Mouse (Mus musculus) right cerebral cortex, postnatal 10 days (tissue): ENCODE data around the gene Tanc2.
A peak's percentile ranks its signal among the peaks of the same experiment; 100 is the strongest.

Experiments used
- DNase-seq, 2 experiments: peaks; one replicate each; pipeline ENCODE4 v3.0.0; 2021; ENCODE audit warnings: low spot score in 2 of 2

Tanc2 gene

DNA sequence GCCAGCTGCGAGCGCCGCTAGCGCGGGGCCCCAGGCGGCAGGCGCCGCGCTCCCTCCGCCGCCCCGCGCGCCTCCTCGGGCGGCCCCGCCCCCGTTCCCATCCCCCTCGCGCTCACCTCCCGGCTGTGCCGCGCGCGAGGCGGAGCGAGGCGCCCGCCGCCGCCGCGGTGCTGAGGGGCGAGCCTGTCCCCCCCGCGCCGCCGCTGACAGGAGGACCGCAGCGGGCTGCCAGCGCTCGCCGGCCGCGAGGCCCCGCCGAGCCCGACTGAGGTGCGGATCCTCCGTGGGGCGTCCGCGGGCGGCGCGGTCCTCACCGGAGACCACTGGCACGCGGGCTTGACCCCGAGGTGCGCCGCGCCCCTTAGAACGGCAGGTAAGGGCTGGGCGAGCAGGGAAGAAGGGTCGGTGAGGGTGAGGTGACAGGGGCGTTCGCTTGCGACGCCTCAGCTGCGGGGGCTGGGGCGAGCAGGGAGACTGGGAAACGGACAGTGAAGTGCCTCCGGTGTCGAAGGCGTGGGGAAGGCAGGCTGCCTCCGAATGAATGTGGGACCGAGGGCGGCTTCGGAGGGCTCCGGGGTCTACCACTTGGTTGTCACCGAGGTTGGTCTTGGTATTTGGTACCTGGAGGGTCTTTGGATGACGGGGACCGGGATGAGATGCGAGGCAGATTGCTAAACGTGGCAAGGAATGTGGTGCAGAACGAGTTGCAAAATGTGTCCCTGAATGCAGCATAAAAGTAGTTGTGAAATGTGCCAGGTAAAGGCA is at the start of gene Tanc2:
Tanc2 (plus strand) TSS at position 110 of the 765 bp plus-strand sequence.
- peak; percentile 69 to 74 for DNase-seq

DNA sequence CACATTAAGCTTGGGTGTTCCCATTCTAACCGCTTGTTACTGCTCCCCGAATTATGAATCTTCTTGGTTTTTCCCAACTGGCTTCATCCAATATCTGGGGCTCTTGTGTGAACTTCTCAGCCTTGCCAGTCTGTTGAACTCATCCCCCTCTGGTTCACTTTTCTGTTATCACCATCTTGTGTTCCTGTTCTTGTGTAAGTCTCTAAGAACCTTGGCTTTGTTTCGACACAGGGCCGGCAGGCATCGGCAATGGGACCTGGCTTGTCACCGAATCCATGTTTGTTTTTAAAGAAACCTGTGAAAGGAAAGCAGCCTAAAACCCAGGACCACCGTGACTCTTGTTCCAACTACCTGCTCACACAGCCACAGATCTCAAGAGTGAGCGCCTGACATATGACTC is 49.0 kb upstream of the Tanc2 start:
- DNase-seq = no peak

GRCm38 (mm10) chr11:105541366-105541765 is 48.4 kb upstream of the Tanc2 start:
- DNase-seq = no peak

- no peak for DNase-seq
Measured at GRCm38 (mm10) chr11:105542129-105542528, 47.7 kb upstream of the Tanc2 start.

GRCm38 (mm10) chr11:105545801-105546200 is 44.0 kb upstream of the Tanc2 start:
- DNase-seq = no peak

DNA sequence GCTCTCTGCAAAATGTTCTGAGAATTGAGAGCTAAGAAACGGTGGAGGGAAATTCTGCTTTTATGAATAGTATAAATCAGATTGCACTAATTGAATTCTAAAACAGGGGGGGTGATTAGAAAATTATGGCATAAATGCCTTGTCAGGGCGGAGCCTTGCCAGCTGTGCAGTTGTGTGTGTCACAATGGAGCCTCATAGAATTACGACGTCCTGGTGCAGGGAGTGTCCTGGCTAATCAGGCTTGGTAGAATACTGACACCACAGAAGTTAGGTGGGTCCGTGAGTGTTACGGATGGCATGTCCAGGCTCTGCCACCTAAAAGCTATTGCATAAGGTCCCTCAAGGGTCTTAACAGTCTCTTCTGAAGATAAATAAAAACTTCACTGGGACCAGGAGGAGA is 43.4 kb upstream of the Tanc2 start:
- DNase-seq = no peak

GRCm38 (mm10) chr11:105548383-105548782 is 41.4 kb upstream of the Tanc2 start:
- DNase-seq = no peak

DNA sequence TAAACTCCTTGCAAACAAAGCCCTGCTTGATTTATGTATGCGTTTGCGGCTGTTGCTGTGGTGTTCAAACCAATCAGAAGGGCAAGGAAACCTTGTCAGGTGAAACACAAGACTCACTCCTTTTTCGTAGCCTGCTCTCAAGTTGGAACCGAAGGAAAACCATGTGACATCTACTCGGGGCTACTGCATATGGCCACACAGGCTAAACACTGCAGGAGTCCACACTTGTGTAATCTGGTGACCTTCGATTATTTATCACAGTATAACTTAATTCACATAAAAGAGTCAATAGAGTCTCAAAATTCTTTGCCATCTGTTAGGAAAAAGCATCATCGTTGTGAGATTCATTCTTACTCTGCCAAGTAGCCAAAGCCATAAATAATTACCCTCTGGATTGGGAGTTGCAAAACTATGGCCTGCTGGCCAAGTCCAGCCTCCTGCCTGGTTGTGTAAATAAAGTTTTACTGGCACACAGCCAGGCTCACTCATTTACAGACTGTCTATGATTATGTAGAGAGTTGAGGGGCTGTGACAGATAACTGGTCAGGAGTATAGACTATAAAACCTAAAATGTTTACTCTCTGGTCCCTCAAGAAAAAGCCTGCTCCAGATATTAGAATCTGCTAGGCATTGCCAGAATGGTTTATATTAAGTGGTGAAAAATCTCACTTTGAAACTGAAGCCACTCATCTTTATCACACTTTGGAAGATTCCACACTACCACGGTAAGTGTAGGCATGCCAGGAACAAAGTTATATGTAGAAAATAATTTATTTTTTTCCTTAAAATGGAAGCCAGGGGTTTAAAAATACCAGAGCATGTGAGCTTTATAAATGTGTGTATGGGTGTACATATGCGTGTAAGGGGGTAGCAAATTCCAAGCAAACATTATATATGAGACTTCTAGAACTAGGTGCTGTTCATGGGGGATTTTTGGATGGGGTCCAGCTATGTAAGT is 40.3 kb upstream of the Tanc2 start:
- DNase-seq = no peak

GRCm38 (mm10) chr11:105557285-105557684 is 32.5 kb upstream of the Tanc2 start:
- DNase-seq = peak; percentile 36 to 58

DNA sequence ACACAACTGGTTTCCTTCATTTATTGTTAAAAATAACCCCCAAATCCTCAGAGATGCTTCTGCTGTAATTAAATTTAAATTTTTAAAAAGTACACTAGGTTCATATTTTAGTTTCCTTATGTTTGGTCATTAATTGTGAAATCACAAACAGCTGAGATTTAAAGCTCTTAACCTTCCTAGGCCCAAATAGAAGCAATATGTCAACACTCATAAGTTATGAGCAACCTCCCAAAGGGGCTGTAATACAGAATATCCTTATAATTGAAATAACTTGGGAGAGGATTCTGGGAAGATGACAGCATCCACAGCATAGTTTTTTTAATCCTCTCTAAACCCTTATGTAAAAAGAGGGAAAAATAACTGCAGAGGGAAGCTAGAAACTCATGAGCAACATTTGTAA is 31.7 kb upstream of the Tanc2 start:
- no peak for DNase-seq

GRCm38 (mm10) chr11:105558803-105559505 is 30.8 kb upstream of the Tanc2 start:
- no peak for DNase-seq

GRCm38 (mm10) chr11:105563546-105563945 is 26.2 kb upstream of the Tanc2 start:
- no peak for DNase-seq

DNA sequence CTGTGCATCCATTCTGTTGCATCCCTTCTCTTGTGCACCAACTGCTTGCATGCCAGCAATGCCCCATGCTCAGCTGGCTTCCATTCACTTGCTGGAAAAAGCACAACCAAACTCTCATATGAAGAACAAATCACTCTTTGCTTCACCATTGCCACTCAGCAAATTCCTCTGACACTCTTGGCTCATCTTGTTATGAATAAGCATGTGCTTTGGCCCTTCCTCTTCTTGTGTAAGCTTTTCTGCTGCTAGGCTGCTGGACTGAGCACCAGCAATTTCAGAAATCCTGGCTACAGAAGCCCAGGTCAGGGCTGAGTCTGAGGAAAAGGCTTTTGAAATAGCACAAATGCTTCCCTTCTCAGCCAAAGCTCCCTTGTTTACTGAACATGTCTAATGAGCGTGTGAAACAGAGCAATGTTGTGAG is 22.6 kb upstream of the Tanc2 start:
- peak in 1 of 2 experiments; percentile 37 for DNase-seq

- DNase-seq = no peak
Measured at GRCm38 (mm10) chr11:105571996-105572395, 17.8 kb upstream of the Tanc2 start.

DNA sequence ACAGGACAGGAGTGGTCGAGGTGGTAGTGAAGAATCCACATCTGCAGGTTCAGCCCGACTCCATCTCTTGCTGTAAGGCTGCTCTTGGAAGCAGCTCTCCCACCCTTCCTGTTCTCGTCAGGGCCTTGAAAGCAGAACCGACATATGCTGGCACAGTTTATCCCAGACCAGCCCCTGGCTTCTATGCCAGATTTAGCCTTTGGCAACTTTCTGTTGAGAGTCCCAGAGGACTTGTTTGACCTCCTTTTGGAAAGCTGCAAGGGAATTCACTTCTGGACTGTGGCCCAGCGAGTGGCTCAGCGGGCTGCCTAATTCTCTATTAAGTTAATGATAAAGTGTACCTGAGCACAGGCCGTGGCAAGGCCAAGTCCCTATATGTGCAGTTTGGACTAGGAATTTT is 15.5 kb upstream of the Tanc2 start:
- peak in 1 of 2 experiments; percentile 33 for DNase-seq

DNA sequence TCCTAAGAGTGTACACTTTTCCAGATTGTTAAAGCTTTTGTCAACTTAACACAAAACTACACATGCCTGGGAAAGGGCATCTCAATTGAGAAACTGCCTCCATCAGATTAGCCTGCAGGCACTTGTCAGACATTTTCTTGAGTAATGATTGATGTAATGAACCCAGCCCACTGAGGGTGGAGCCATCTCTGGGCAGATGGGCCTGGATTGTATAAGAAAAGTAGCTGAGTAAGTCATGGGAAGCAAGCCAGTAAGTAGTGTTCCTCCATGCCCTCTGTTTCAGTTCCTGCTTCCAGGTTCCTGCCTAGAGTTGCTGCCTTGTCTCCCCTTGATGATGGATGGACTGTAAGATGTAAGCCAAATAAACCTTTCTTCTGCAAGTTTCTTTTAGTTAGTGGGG is 12.6 kb upstream of the Tanc2 start:
- DNase-seq = no peak

DNA sequence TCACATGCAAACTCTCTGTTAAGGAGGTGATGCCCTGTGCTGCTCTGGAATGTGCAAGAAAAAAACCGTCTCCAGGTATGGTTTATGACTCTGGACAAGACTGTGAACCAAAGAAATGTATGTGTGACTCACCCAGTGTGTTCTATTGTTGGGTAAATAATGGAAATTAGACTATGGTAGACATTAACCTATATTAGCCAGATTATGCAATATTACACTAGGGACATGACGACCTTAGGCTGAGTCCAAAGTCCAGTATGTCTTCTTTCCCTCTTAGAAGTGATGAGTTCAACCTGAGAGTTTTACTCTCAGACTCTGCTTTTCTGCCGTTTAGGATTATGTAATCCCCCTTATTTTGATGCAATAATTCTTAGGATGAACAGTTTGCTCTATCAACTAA is 7.8 kb upstream of the Tanc2 start:
- no peak for DNase-seq

GRCm38 (mm10) chr11:105589231-105589876 is 432 bp upstream of the Tanc2 start:
- DNase-seq = peak; percentile 94 to 96

DNA sequence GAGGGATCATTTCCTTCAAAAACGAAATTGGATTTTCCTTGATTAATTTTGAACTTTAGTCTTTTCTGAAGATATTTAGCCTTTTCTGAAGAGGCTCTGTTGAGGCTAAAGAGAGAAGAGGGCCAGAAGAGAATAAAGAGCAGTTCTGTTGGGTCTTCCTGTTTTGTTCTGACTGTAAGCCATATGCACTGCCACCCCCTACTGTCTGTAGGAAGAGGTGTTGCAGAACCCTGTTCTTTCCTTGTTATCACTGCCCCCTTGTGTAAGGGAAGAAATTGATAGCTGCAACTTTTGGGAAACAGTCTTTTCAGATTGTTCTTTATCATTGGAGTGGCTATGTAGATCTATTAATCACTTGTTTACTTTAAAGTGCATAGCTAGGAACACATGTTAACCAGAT is 2.1 kb downstream of the Tanc2 start:
- DNase-seq = peak; percentile 69 to 76

- DNase-seq = no peak
Measured at GRCm38 (mm10) chr11:105602177-105602576, 12.4 kb downstream of the Tanc2 start.

DNA sequence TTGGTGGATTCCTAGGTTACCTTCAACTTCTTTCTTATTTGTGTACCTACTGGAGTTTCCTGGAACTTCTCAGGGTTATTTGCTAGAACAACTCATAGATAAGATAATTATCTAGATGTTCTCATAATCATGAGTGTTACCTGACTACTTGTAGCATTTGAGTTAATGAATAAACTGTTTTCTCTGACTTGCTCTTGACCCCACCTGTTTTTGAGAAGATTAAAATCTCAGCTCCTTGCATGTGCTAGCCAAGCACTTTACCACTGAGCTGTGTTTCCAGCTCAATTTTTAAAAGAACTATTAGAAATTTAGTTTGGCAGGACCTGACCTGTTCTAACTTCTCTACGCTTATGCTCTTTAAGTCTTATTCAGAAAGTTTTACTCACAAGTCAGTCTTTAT is 36.4 kb downstream of the Tanc2 start:
- DNase-seq = no peak

DNA sequence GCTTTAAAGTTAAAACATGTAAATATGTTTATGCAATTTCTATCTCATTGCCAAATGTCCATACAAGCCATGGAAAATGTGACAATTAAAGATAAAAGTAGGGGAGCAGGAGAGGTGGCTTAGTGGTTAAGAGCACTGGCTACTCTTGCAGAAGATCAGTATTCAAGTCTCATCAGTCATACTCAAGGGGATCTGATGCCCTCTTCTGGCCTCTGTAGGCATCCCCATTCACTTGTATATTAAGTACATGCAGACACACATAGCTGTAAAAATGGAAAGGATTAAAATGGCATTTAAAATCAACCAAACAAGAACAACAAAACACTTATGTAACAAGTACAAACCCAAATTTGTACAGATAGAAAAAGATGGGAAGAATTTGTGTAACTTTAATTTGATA is 54.2 kb downstream of the Tanc2 start:
- no peak for DNase-seq
